In the genomic region with DNA sequence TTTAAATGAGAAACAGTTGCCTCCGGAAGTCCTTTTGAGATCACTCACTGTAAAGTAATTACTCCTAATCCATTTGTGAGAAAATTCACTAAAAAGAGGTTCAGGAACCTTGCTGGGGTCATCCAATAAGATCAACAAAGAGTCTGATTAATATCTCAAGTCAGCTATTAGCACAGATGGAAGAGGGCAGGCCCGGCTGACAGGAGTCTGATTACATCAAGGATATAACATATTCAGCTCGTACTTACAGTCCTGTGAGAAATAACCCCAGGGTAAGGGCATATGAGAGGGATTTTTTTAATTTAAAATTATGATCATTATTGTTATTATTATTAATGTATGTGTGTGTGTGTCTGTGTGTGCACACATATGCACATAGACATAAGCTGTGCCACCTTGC, we compare ENCODE assay signal across 18 mouse cellular contexts. TPM values are rescaled to one million over a fixed set of nuclear protein-coding genes. Genes with fewer than 3 reads are reported as not detected.
"Had no signal": no experiment of that assay in that cellular context is flagged by ENCODE, and none has a peak within 500 bp of the region (broad histone marks: within the 10 kb centered on the region; RNA-seq: fewer than 3 reads in every experiment).

No protein-coding gene starts in this region.

- H3K4me3 ChIP-seq: megakaryocyte, embryonic 14.5 days; midbrain, embryonic 13.5 days; midbrain, embryonic 15.5 days; neural tube, embryonic 12.5 days had no signal

- H3K4me1 ChIP-seq: midbrain, embryonic 15.5 days had no signal

- H3K27me3 ChIP-seq: midbrain, embryonic 13.5 days; midbrain, embryonic 15.5 days; neural tube, embryonic 12.5 days had no signal

- H3K4me2 ChIP-seq: lung, embryonic 14.5 days; midbrain, embryonic 11.5 days; midbrain, embryonic 13.5 days; midbrain, embryonic 15.5 days; neural tube, embryonic 12.5 days had no signal

- H3K9me3 ChIP-seq: megakaryocyte, embryonic 14.5 days; midbrain, embryonic 13.5 days; midbrain, embryonic 15.5 days; neural tube, embryonic 12.5 days had no signal

- DNase-seq: liver, postnatal 0 days; lung, embryonic 14.5 days; lung, postnatal 10 days; lung, postnatal 4 days; right cerebral cortex, postnatal 14 days; thymus, adult 18-20 months; thymus, postnatal 14 days; thymus, postnatal 36 days had no signal

- H3K27ac ChIP-seq: midbrain, embryonic 13.5 days; midbrain, embryonic 15.5 days; neural tube, embryonic 12.5 days had no signal

- ATAC-seq: liver, postnatal 0 days; midbrain, embryonic 13.5 days; midbrain, embryonic 15.5 days had no signal

- H3K36me3 ChIP-seq: midbrain, embryonic 13.5 days; midbrain, embryonic 15.5 days; neural tube, embryonic 12.5 days had no signal

- H3K9ac ChIP-seq: liver, postnatal 0 days; lung, embryonic 14.5 days; midbrain, embryonic 13.5 days; midbrain, embryonic 15.5 days; neural tube, embryonic 12.5 days had no signal

RNA-seq across cellular contexts. Expression of gene Cdk15, which starts 15.5 kb away (rescaled TPM):
- total RNA-seq: megakaryocyte progenitor cell, adult 5-6 weeks; monocyte, adult 5-6 weeks; neutrophil, adult 5-6 weeks had no signal
- polyA plus RNA-seq: lung, embryonic 14.5 days; lung, embryonic 16.5 days; stomach, embryonic 14.5 days had no signal
